Comparison of ENCODE assay signal across 8 mouse cellular contexts in the genomic region with DNA sequence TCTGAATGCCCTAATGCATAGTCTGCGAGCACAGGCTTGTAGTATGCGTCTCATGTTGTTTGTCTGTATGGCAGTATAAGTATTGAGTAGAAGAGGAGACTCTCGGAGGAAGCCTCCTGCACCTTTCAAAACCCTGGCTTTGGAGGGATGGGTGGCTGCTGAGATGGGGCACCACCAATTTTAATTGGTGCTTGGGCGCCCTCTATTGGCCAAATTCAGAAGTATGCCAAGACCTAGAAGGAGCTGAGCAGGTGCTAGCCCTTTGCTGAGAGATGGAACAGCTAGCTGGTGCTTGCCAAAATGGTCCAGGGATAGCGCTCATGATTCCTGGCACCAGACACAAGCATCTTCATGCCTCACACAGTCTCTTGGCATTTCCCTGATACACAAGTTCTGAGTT. TPM values are rescaled to one million over a fixed set of nuclear protein-coding genes. Genes with fewer than 3 reads are reported as not detected.
A peak's percentile ranks its signal among the peaks of the same experiment; 100 is the strongest.
DNase-seq lines count a peak whose midpoint lies in the region; ATAC-seq and TF ChIP-seq lines count a peak whose summit lies in the region.
"Had no signal": no experiment of that assay in that cellular context is flagged by ENCODE, and none has a peak within 500 bp of the region (broad histone marks: within the 10 kb centered on the region; RNA-seq: fewer than 3 reads in every experiment).

No protein-coding gene starts in this region.

- TF ChIP-seq CTCF in brain, embryonic 14.5 days (IDR thresholded peaks at IDR 0.05; ENCODE audit: borderline replicate concordance, extremely low read depth, insufficient read depth, insufficient read length): peak; percentile 80
- peak; percentile 81 for TF ChIP-seq CTCF in left cerebral cortex, adult 2 months (IDR thresholded peaks at IDR 0.05)
- peak; percentile 71; the same call in 1 of the 2 replicates for TF ChIP-seq CTCF in spleen, adult 2 months (IDR thresholded peaks at IDR 0.05; ENCODE audit: extremely low read depth, insufficient read depth, insufficient read length, insufficient replicate concordance)

- no peak overlapping the region for H3K4me2 ChIP-seq in forebrain, embryonic 16.5 days (ENCODE audit: low read length)
- no peak overlapping the region for H3K4me2 ChIP-seq in midbrain, embryonic 13.5 days (replicated peaks)

- WGBS in forebrain, embryonic 16.5 days: 31% methylated on average over 5 of the region's 5 CpGs
- 34% methylated on average over 5 of the region's 5 CpGs for WGBS in midbrain, embryonic 13.5 days
- 27% methylated on average over 5 of the region's 5 CpGs for WGBS in spleen, adult 2 months

- intact Hi-C loops in heart, postnatal 25 days (cut with DNase I): loop anchor here (2.0 kb wide), 3 partner anchors 75 to 165 kb away; no protein-coding TSS in a partner anchor
- intact Hi-C loops in left cerebral cortex, adult 2 months (cut with DNase I): loop anchor here (1.0 kb wide), 1 partner anchor 75 kb away; no protein-coding TSS in a partner anchor

- no peaks in the 10 kb centered on the region for H3K27me3 ChIP-seq in forebrain, embryonic 16.5 days (replicated peaks; ENCODE audit: control insufficient read depth, insufficient read depth, low read length)
- no peaks in the 10 kb centered on the region for H3K27me3 ChIP-seq in midbrain, embryonic 13.5 days
- no peaks in the 10 kb centered on the region for H3K27me3 ChIP-seq in spleen, adult 2 months (ENCODE audit: control insufficient read depth, insufficient read depth, low read length)
- H3K27me3 ChIP-seq: megakaryocyte, embryonic 14.5 days had no signal

- no peaks in the 10 kb centered on the region for H3K9me3 ChIP-seq in forebrain, embryonic 16.5 days (ENCODE audit: control insufficient read depth, low read length)
- H3K9me3 ChIP-seq in midbrain, embryonic 13.5 days: no peaks in the 10 kb centered on the region; the same call in 1 of the 2 replicates

- peak; percentile 93 for DNase-seq in NIH3T3 (ENCODE audit: low read depth)
- peak; percentile 78 for DNase-seq in brain, embryonic 14.5 days (ENCODE audit: low read depth)
- peak; percentile 66 for DNase-seq in heart, postnatal 25 days (ENCODE audit: low spot score)
- peak; percentile 78 to 84 for DNase-seq in left cerebral cortex, adult 2 months (ENCODE audit: extremely low spot score in 1 of 2, low spot score in 2 of 2)
- peak; percentile 67 to 84 for DNase-seq in spleen, adult 2 months (ENCODE audit: low read depth in 1 of 2, low spot score in 2 of 2)

- TF ChIP-seq POLR2A in brain, embryonic 14.5 days (IDR thresholded peaks at IDR 0.05; ENCODE audit: borderline replicate concordance, extremely low read depth, insufficient read depth, insufficient read length, poor library complexity, severe bottlenecking): no peak
- TF ChIP-seq POLR2A in spleen, adult 2 months (IDR thresholded peaks at IDR 0.05; ENCODE audit: low read depth, low read length): no peak

- peak; percentile 31; the same call in 1 of the 2 replicates for ATAC-seq in forebrain, embryonic 16.5 days
- ATAC-seq in midbrain, embryonic 13.5 days: peak; percentile 27; the same call in 1 of the 2 replicates

- H3K4me3 ChIP-seq in forebrain, embryonic 16.5 days (replicated peaks; ENCODE audit: low read length): no peak overlapping the region
- H3K4me3 ChIP-seq in left cerebral cortex, adult 2 months: no peak overlapping the region
- no peak overlapping the region for H3K4me3 ChIP-seq in midbrain, embryonic 13.5 days (replicated peaks)
- no peak overlapping the region for H3K4me3 ChIP-seq in spleen, adult 2 months (ENCODE audit: extremely low read depth, insufficient read depth, insufficient read length)
- H3K4me3 ChIP-seq: megakaryocyte, embryonic 14.5 days had no signal

- peaks cover 24% of the 10 kb centered on the region for H3K36me3 ChIP-seq in forebrain, embryonic 16.5 days (ENCODE audit: control insufficient read depth, insufficient read depth)
- peaks cover 95% of the 10 kb centered on the region for H3K36me3 ChIP-seq in midbrain, embryonic 13.5 days
- H3K36me3 ChIP-seq in spleen, adult 2 months (ENCODE audit: control insufficient read depth, insufficient read depth, low read length): peaks cover 12% of the 10 kb centered on the region

- no peak overlapping the region for H3K27ac ChIP-seq in forebrain, embryonic 16.5 days (ENCODE audit: low read length)
- peak overlapping the region; percentile 80 for H3K27ac ChIP-seq in left cerebral cortex, adult 2 months
- no peak overlapping the region for H3K27ac ChIP-seq in midbrain, embryonic 13.5 days
- H3K27ac ChIP-seq in spleen, adult 2 months (ENCODE audit: insufficient read depth, low read length): no peak overlapping the region

- no peaks in the 10 kb centered on the region for H3K4me1 ChIP-seq in forebrain, embryonic 16.5 days (replicated peaks; ENCODE audit: control insufficient read depth, insufficient read depth, low read length)
- no peaks in the 10 kb centered on the region for H3K4me1 ChIP-seq in midbrain, embryonic 13.5 days (replicated peaks)
- H3K4me1 ChIP-seq in spleen, adult 2 months (ENCODE audit: control insufficient read depth, insufficient read depth, insufficient read length): peaks cover 9% of the 10 kb centered on the region; the same call in 1 of the 2 replicates

- no peak overlapping the region for H3K9ac ChIP-seq in forebrain, embryonic 16.5 days (replicated peaks; ENCODE audit: low read depth, low read length)
- no peak overlapping the region for H3K9ac ChIP-seq in midbrain, embryonic 13.5 days (replicated peaks)

RNA-seq across cellular contexts. Expression of gene Naglu, which starts 12.0 kb away (rescaled TPM):
- 11.9 and 12.5 TPM in 2 replicates for polyA plus RNA-seq in brain, embryonic 14.5 days (2012; rRNA removed)
- polyA plus RNA-seq in forebrain, embryonic 16.5 days (2015; fragmentation: Nextera tagmentation; extraction: Ambion mirVana): 7.1 and 8.0 TPM in 2 replicates
- 1 to 10 TPM; 8.0 to 8.7 TPM for total RNA-seq in heart, postnatal 25 days (2021)
- 1 to 10 TPM; 8.3 TPM for total RNA-seq in left cerebral cortex, adult 2 months (2021)
- 9.7 and 9.9 TPM in 2 replicates for polyA plus RNA-seq in midbrain, embryonic 13.5 days (2015; fragmentation: Nextera tagmentation; extraction: Ambion mirVana)
- polyA plus RNA-seq in spleen, adult 2 months (2012; rRNA removed): 28.6 and 34.8 TPM in 2 replicates

RNA-seq across cellular contexts. Expression of gene Hsd17b1, which starts 20.4 kb away (rescaled TPM):
- polyA plus RNA-seq in brain, embryonic 14.5 days (2012; rRNA removed): 0.50 and 0.78 TPM in 2 replicates
- polyA plus RNA-seq in forebrain, embryonic 16.5 days (2015; fragmentation: Nextera tagmentation; extraction: Ambion mirVana): 0.25 and 0.30 TPM in 2 replicates
- under 1 TPM; 0.55 to 0.64 TPM for total RNA-seq in heart, postnatal 25 days (2021)
- 1 to 10 TPM in 1 of 2 experiments, under 1 TPM in 1; 0.87 to 1.5 TPM for total RNA-seq in left cerebral cortex, adult 2 months (2021)
- polyA plus RNA-seq in midbrain, embryonic 13.5 days (2015; fragmentation: Nextera tagmentation; extraction: Ambion mirVana): 0.24 TPM in 1 of 2 replicates, not detected in the other
- 1.2 and 1.3 TPM in 2 replicates for polyA plus RNA-seq in spleen, adult 2 months (2012; rRNA removed)

RNA-seq across cellular contexts. Expression of gene Coasy, which starts 24.5 kb away (rescaled TPM):
- polyA plus RNA-seq in brain, embryonic 14.5 days (2012; rRNA removed): 49.1 and 77.5 TPM in 2 replicates
- polyA plus RNA-seq in forebrain, embryonic 16.5 days (2015; fragmentation: Nextera tagmentation; extraction: Ambion mirVana): 45.9 and 48.1 TPM in 2 replicates
- total RNA-seq in heart, postnatal 25 days (2021): 10 to 100 TPM; 15.8 to 17.1 TPM
- total RNA-seq in left cerebral cortex, adult 2 months (2021): 10 to 100 TPM; 22.5 to 24.1 TPM
- 47.1 and 52.8 TPM in 2 replicates for polyA plus RNA-seq in midbrain, embryonic 13.5 days (2015; fragmentation: Nextera tagmentation; extraction: Ambion mirVana)
- 26.6 and 36.9 TPM in 2 replicates for polyA plus RNA-seq in spleen, adult 2 months (2012; rRNA removed)

RNA-seq across cellular contexts. Expression of gene Mlx, which starts 29.2 kb away (rescaled TPM):
- polyA plus RNA-seq in brain, embryonic 14.5 days (2012; rRNA removed): 57.7 and 78.3 TPM in 2 replicates
- polyA plus RNA-seq in forebrain, embryonic 16.5 days (2015; fragmentation: Nextera tagmentation; extraction: Ambion mirVana): 94.6 and 102 TPM in 2 replicates
- total RNA-seq in heart, postnatal 25 days (2021): 10 to 100 TPM; 19.1 to 21.4 TPM
- total RNA-seq in left cerebral cortex, adult 2 months (2021): 10 to 100 TPM; 41.1 to 44.7 TPM
- polyA plus RNA-seq in midbrain, embryonic 13.5 days (2015; fragmentation: Nextera tagmentation; extraction: Ambion mirVana): 85.9 and 90.9 TPM in 2 replicates
- 20.3 and 23.9 TPM in 2 replicates for polyA plus RNA-seq in spleen, adult 2 months (2012; rRNA removed)

RNA-seq across cellular contexts. Expression of gene Psmc3ip, which starts 37.4 kb away (rescaled TPM):
- 19.4 and 24.2 TPM in 2 replicates for polyA plus RNA-seq in brain, embryonic 14.5 days (2012; rRNA removed)
- polyA plus RNA-seq in forebrain, embryonic 16.5 days (2015; fragmentation: Nextera tagmentation; extraction: Ambion mirVana): 37.3 and 43.6 TPM in 2 replicates
- total RNA-seq in heart, postnatal 25 days (2021): 1 to 10 TPM; 3.1 TPM
- total RNA-seq in left cerebral cortex, adult 2 months (2021): 1 to 10 TPM; 2.7 to 3.1 TPM
- 27.9 and 30.8 TPM in 2 replicates for polyA plus RNA-seq in midbrain, embryonic 13.5 days (2015; fragmentation: Nextera tagmentation; extraction: Ambion mirVana)
- 0.85 and 0.90 TPM in 2 replicates for polyA plus RNA-seq in spleen, adult 2 months (2012; rRNA removed)
